Mouse (Mus musculus): ENCODE results near the gene Mtcl1. TPM values are rescaled to one million over a fixed set of nuclear protein-coding genes. Genes with fewer than 3 reads are reported as not detected.

The Mtcl1 gene
- total and polyA plus RNA-seq, 3 experiments = not detected

GRCm38 (mm10) chr17:66448421-66449405, 837 bp downstream of the Mtcl1 start:
- no peaks in the 10 kb centered on the region for H3K4me1 ChIP-seq (ENCODE audit: control insufficient read depth in 1 of 2, insufficient read depth in 2 of 2)
- H3K9me3 ChIP-seq (replicated peaks; ENCODE audit: low read length) = peaks cover 69% of the 10 kb centered on the region
- no peak overlapping the region for H3K4me3 ChIP-seq (replicated peaks in 1 of 3; ENCODE audit: low read depth in 2 of 3, low read length in 2 of 3, poor library complexity in 1 of 3)
- no peaks in the 10 kb centered on the region for H3K36me3 ChIP-seq (replicated peaks in 1 of 2; ENCODE audit: control insufficient read depth in 1 of 2, insufficient read depth in 1 of 2, low read length in 1 of 2)
- dilution Hi-C loops (cut with MboI; ENCODE audit: extremely low pct_ligation_motif_present, extremely low pct_unique_long_range_greater_than_20kb, low sequenced_read_pairs) (no loop called here), in situ Hi-C loops (cut with MboI; ENCODE audit: low pct_ligation_motif_present, low pct_unique_long_range_greater_than_20kb, low sequenced_read_pairs) (no loop called here)
- no peak for DNase-seq (ENCODE audit: extremely low read depth)
- H3K79me2 ChIP-seq (replicated peaks; ENCODE audit: control insufficient read depth, extremely low read depth, insufficient read depth, poor library complexity, severe bottlenecking) = no peaks in the 10 kb centered on the region
- no peak overlapping the region for H3K4me2 ChIP-seq (ENCODE audit: insufficient read depth, low read depth, poor library complexity, severe bottlenecking)
- TF ChIP-seq NELFE (IDR thresholded peaks at IDR 0.05; ENCODE audit: low read depth, low read length) = no peak
- no peak for TF ChIP-seq NRF1 (IDR thresholded peaks at IDR 0.05; ENCODE audit: low read depth, low read length)
- TF ChIP-seq RCOR1 (conservative IDR thresholded peaks at IDR 0.05; ENCODE audit: low read depth, low read length) = no peak
- TF ChIP-seq ZC3H11A (IDR thresholded peaks at IDR 0.05; ENCODE audit: low read depth, low read length) = no peak
- no peak for TF ChIP-seq MAZ (IDR thresholded peaks at IDR 0.05; ENCODE audit: low read depth, low read length)
- no peak for TF ChIP-seq TCF12 (IDR thresholded peaks at IDR 0.05; ENCODE audit: low read depth, low read length)
- no peak for TF ChIP-seq USF1 (IDR thresholded peaks at IDR 0.05; ENCODE audit: low read depth, low read length)
- TF ChIP-seq SIN3A (IDR thresholded peaks at IDR 0.05; ENCODE audit: low read length) = no peak
- TF ChIP-seq ZKSCAN1 (IDR thresholded peaks at IDR 0.05; ENCODE audit: borderline replicate concordance, low read depth, low read length) = no peak
- no peak for TF ChIP-seq MYC (IDR thresholded peaks at IDR 0.05; ENCODE audit: low read depth, low read length)
- TF ChIP-seq KAT2A (IDR thresholded peaks at IDR 0.05; ENCODE audit: insufficient replicate concordance, low read length) = no peak
- TF ChIP-seq ELF1 (IDR thresholded peaks at IDR 0.05; ENCODE audit: low read depth, low read length) = no peak
- no peak for TF ChIP-seq ZMIZ1 (IDR thresholded peaks at IDR 0.05; ENCODE audit: low read depth, low read length)
- TF ChIP-seq UBTF (IDR thresholded peaks at IDR 0.05; ENCODE audit: low read depth, low read length) = no peak
- H3K27ac ChIP-seq (ENCODE audit: insufficient read depth, low read depth) = no peak overlapping the region
- no peak overlapping the region for H3K9ac ChIP-seq (ENCODE audit: insufficient read depth, low read depth)
- H3K27me3 ChIP-seq (replicated peaks) = no peaks in the 10 kb centered on the region

- no peak overlapping the region for H3K9ac ChIP-seq (ENCODE audit: insufficient read depth, low read depth)
- DNase-seq (ENCODE audit: extremely low read depth) = no peak
- H3K4me2 ChIP-seq (ENCODE audit: insufficient read depth, low read depth, poor library complexity, severe bottlenecking) = no peak overlapping the region
- no peaks in the 10 kb centered on the region for H3K79me2 ChIP-seq (replicated peaks; ENCODE audit: control insufficient read depth, extremely low read depth, insufficient read depth, poor library complexity, severe bottlenecking)
- no peak overlapping the region for H3K4me3 ChIP-seq (replicated peaks in 1 of 3; ENCODE audit: low read depth in 2 of 3, low read length in 2 of 3, poor library complexity in 1 of 3)
- no peak overlapping the region for H3K27ac ChIP-seq (ENCODE audit: insufficient read depth, low read depth)
- no peaks in the 10 kb centered on the region for H3K36me3 ChIP-seq (replicated peaks in 1 of 2; ENCODE audit: control insufficient read depth in 1 of 2, insufficient read depth in 1 of 2, low read length in 1 of 2)
- H3K4me1 ChIP-seq (ENCODE audit: control insufficient read depth in 1 of 2, insufficient read depth in 2 of 2) = no peaks in the 10 kb centered on the region
- no peak for TF ChIP-seq POLR2A (IDR thresholded peaks at IDR 0.05; ENCODE audit: low read depth, low read length)
- no peak for TF ChIP-seq SIN3A (IDR thresholded peaks at IDR 0.05; ENCODE audit: low read length)
- TF ChIP-seq E2F4 (IDR thresholded peaks at IDR 0.05; ENCODE audit: insufficient replicate concordance, low read depth, low read length) = no peak
- no peak for TF ChIP-seq NELFE (IDR thresholded peaks at IDR 0.05; ENCODE audit: low read depth, low read length)
- TF ChIP-seq RCOR1 (conservative IDR thresholded peaks at IDR 0.05; ENCODE audit: low read depth, low read length) = no peak
- no peak for TF ChIP-seq ELF1 (IDR thresholded peaks at IDR 0.05; ENCODE audit: low read depth, low read length)
- TF ChIP-seq CHD2 (IDR thresholded peaks at IDR 0.05; ENCODE audit: low read length) = no peak
- TF ChIP-seq GABPA (IDR thresholded peaks at IDR 0.05; ENCODE audit: insufficient replicate concordance, low read depth, low read length) = no peak
- no peak for TF ChIP-seq KAT2A (IDR thresholded peaks at IDR 0.05; ENCODE audit: insufficient replicate concordance, low read length)
- TF ChIP-seq USF1 (IDR thresholded peaks at IDR 0.05; ENCODE audit: low read depth, low read length) = no peak
- TF ChIP-seq TBP (conservative IDR thresholded peaks at IDR 0.05; ENCODE audit: low read depth, low read length) = no peak
- no peak for TF ChIP-seq USF2 (conservative IDR thresholded peaks at IDR 0.05; ENCODE audit: low read depth, low read length)
- no peak for TF ChIP-seq UBTF (IDR thresholded peaks at IDR 0.05; ENCODE audit: low read depth, low read length)
- no peak for TF ChIP-seq JUND (conservative IDR thresholded peaks at IDR 0.05; ENCODE audit: low read depth, low read length)
- TF ChIP-seq CTCF (conservative IDR thresholded peaks at IDR 0.05 in 1 of 2, IDR thresholded peaks at IDR 0.05 in 1 of 2; ENCODE audit: low read depth in 2 of 2, low read length in 2 of 2) = no peak
- no peak for TF ChIP-seq JUN (IDR thresholded peaks at IDR 0.05; ENCODE audit: insufficient read depth, low read depth, low read length)
- dilution Hi-C loops (cut with MboI; ENCODE audit: extremely low pct_ligation_motif_present, extremely low pct_unique_long_range_greater_than_20kb, low sequenced_read_pairs) (no loop called here), in situ Hi-C loops (cut with MboI; ENCODE audit: low pct_ligation_motif_present, low pct_unique_long_range_greater_than_20kb, low sequenced_read_pairs) (no loop called here)
- peaks cover 68% of the 10 kb centered on the region for H3K9me3 ChIP-seq (replicated peaks; ENCODE audit: low read length)
- H3K27me3 ChIP-seq (replicated peaks) = no peaks in the 10 kb centered on the region
These were observed 1.6 kb downstream of the Mtcl1 start for GRCm38 (mm10) chr17:66447978-66448377.

Data from CH12.LX (cell line).